Comparison of ENCODE assay signal across 11 mouse cellular contexts in the genomic region with DNA sequence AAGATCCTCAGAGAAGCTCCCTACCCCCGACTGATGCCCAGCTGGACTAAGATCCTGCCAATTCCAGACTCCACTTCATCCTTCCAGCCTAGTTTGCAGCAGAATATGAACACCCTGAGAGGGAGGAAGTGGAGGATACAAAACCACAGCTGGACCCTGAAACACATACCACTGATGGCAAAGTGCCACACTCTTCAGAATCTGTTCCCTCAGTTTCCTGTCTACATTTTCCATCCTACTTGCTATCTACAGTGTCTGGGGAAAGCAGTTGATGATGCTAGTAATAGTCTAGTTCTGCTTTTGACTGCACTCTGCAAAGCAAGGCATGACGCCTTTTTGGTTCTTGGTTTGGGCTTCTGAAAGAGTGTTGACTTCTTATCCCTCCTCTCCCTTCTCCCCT. TPM values are rescaled to one million over a fixed set of nuclear protein-coding genes. Genes with fewer than 3 reads are reported as not detected.
DNase-seq lines count a peak whose midpoint lies in the region; ATAC-seq and TF ChIP-seq lines count a peak whose summit lies in the region.
"Had no signal": no experiment of that assay in that cellular context is flagged by ENCODE, and none has a peak within 500 bp of the region (broad histone marks: within the 10 kb centered on the region; RNA-seq: fewer than 3 reads in every experiment).

No protein-coding gene starts in this region.

- no peak for TF ChIP-seq EP300 in heart, adult 2 months (IDR thresholded peaks at IDR 0.05; ENCODE audit: insufficient read depth, low read depth, low read length)

- peak; percentile 95 for DNase-seq in heart, adult 11 months
- no peak for DNase-seq in heart, adult 2 months
- peak; percentile 46 to 50 for DNase-seq in spleen, postnatal 36 days (ENCODE audit: low spot score in 2 of 2)
- no peak for DNase-seq in spleen, postnatal 4 days (ENCODE audit: low spot score in 2 of 2)
- no peak for DNase-seq in cerebellum, postnatal 4 days (ENCODE audit: low spot score in 2 of 2)
- DNase-seq: gastrocnemius, adult 2 months; kidney, postnatal 36 days; right cerebral cortex, postnatal 14 days had no signal

- H3K4me3 ChIP-seq in heart, adult 2 months = no peak overlapping the region
- H3K4me3 ChIP-seq in limb, embryonic 15.5 days = no peak overlapping the region
- H3K4me3 ChIP-seq in small intestine, adult 2 months (ENCODE audit: low read depth, low read length) = no peak overlapping the region
- H3K4me3 ChIP-seq in midbrain, embryonic 15.5 days = no peak overlapping the region
- H3K4me3 ChIP-seq: gastrocnemius, adult 2 months had no signal

- H3K4me2 ChIP-seq in limb, embryonic 15.5 days = no peak overlapping the region
- H3K4me2 ChIP-seq in midbrain, embryonic 15.5 days = no peak overlapping the region

- H3K36me3 ChIP-seq in heart, adult 2 months (ENCODE audit: control insufficient read depth, insufficient read depth, low read length) = no peaks in the 10 kb centered on the region
- no peaks in the 10 kb centered on the region for H3K36me3 ChIP-seq in limb, embryonic 15.5 days
- H3K36me3 ChIP-seq in small intestine, adult 2 months (ENCODE audit: control insufficient read depth, insufficient read depth, low read length) = no peaks in the 10 kb centered on the region
- H3K36me3 ChIP-seq in midbrain, embryonic 15.5 days (replicated peaks) = no peaks in the 10 kb centered on the region

- H3K27ac ChIP-seq in heart, adult 2 months = no peak overlapping the region
- peak overlapping the region; percentile 8; the same call in 1 of the 2 replicates for H3K27ac ChIP-seq in limb, embryonic 15.5 days
- H3K27ac ChIP-seq in small intestine, adult 2 months (ENCODE audit: insufficient read depth, low read depth, low read length) = peak overlapping the region; percentile 81
- H3K27ac ChIP-seq in midbrain, embryonic 15.5 days = no peak overlapping the region
- H3K27ac ChIP-seq: gastrocnemius, adult 2 months had no signal

- no peaks in the 10 kb centered on the region for H3K79me2 ChIP-seq in heart, adult 2 months (replicated peaks; ENCODE audit: control insufficient read depth, insufficient read depth, low read length)

- peaks cover 1% of the 10 kb centered on the region; the same call in 1 of the 2 replicates for H3K4me1 ChIP-seq in heart, adult 2 months (ENCODE audit: control insufficient read depth, insufficient read depth, low read length)
- no peaks in the 10 kb centered on the region; the same call in 1 of the 2 replicates for H3K4me1 ChIP-seq in limb, embryonic 15.5 days
- peaks cover 4% of the 10 kb centered on the region; the same call in 1 of the 2 replicates for H3K4me1 ChIP-seq in small intestine, adult 2 months (ENCODE audit: control insufficient read depth, insufficient read depth, insufficient read length, low read length)
- no peaks in the 10 kb centered on the region for H3K4me1 ChIP-seq in midbrain, embryonic 15.5 days

- H3K9me3 ChIP-seq in limb, embryonic 15.5 days = no peaks in the 10 kb centered on the region
- no peaks in the 10 kb centered on the region for H3K9me3 ChIP-seq in midbrain, embryonic 15.5 days

- H3K27me3 ChIP-seq in heart, adult 2 months (ENCODE audit: control insufficient read depth, insufficient read depth, low read length) = no peaks in the 10 kb centered on the region
- no peaks in the 10 kb centered on the region for H3K27me3 ChIP-seq in limb, embryonic 15.5 days
- H3K27me3 ChIP-seq in small intestine, adult 2 months (ENCODE audit: control insufficient read depth, insufficient read depth, low read length) = no peaks in the 10 kb centered on the region
- H3K27me3 ChIP-seq in midbrain, embryonic 15.5 days (replicated peaks) = no peaks in the 10 kb centered on the region

- TF ChIP-seq POLR2A in heart, adult 2 months (IDR thresholded peaks at IDR 0.05; ENCODE audit: insufficient read depth, low read depth, low read length) = no peak
- TF ChIP-seq POLR2A in small intestine, adult 2 months (IDR thresholded peaks at IDR 0.05; ENCODE audit: low read depth, low read length) = no peak

- WGBS in heart, adult 2 months = 42% methylated on average over 2 of the region's 2 CpGs
- 70% methylated on average over 2 of the region's 2 CpGs for whole genome bisulfite sequencing in limb, embryonic 15.5 days
- WGBS in small intestine, adult 2 months = 62% methylated on average over 2 of the region's 2 CpGs
- 80% methylated on average over 2 of the region's 2 CpGs for WGBS in midbrain, embryonic 15.5 days

- ATAC-seq in limb, embryonic 15.5 days (ENCODE audit: insufficient number of reproducible peaks, low FRiP score, low TSS enrichment, low read depth) = no peak
- no peak for ATAC-seq in midbrain, embryonic 15.5 days (replicated peaks)

- no peak for TF ChIP-seq CTCF in heart, adult 2 months (IDR thresholded peaks at IDR 0.05)
- no peak for TF ChIP-seq CTCF in small intestine, adult 2 months (IDR thresholded peaks at IDR 0.05; ENCODE audit: extremely low read depth, insufficient read length, insufficient replicate concordance, low read depth, low read length)

- H3K9ac ChIP-seq in heart, adult 2 months (ENCODE audit: low read depth, low read length) = no peak overlapping the region
- no peak overlapping the region for H3K9ac ChIP-seq in limb, embryonic 15.5 days
- no peak overlapping the region for H3K9ac ChIP-seq in midbrain, embryonic 15.5 days

- intact Hi-C loops in heart, adult 2 months (cut with DNase I) = no loop called here

RNA-seq across cellular contexts. Expression of gene Ccr1, which starts 27.2 kb away (rescaled TPM):
- total RNA-seq in heart, adult 2 months (2021) = under 1 TPM; 0.48 to 0.89 TPM
- polyA plus RNA-seq in heart, adult 2 months (2012; rRNA removed) = 0.96 and 1.8 TPM in 2 replicates
- polyA plus RNA-seq in limb, embryonic 15.5 days (2015; fragmentation: Nextera tagmentation; extraction: Ambion mirVana) = 4.2 and 5.8 TPM in 2 replicates
- polyA plus RNA-seq in small intestine, adult 2 months (2012; rRNA removed) = 1.2 and 1.3 TPM in 2 replicates
- 0.84 and 1.0 TPM in 2 replicates for polyA plus RNA-seq in midbrain, embryonic 15.5 days (2015; fragmentation: Nextera tagmentation; extraction: Ambion mirVana)

RNA-seq across cellular contexts. Expression of gene Ccr1l1, which starts 36.9 kb away (rescaled TPM):
- total RNA-seq in heart, adult 2 months (2021) = not detected
- polyA plus RNA-seq in heart, adult 2 months (2012; rRNA removed) = not detected in 2 replicates
- not detected in 2 replicates for polyA plus RNA-seq in limb, embryonic 15.5 days (2015; fragmentation: Nextera tagmentation; extraction: Ambion mirVana)
- not detected in 2 replicates for polyA plus RNA-seq in small intestine, adult 2 months (2012; rRNA removed)
- not detected in 2 replicates for polyA plus RNA-seq in midbrain, embryonic 15.5 days (2015; fragmentation: Nextera tagmentation; extraction: Ambion mirVana)
- total RNA-seq: gastrocnemius, adult 2 months had no signal

Comparison
In these comparisons a context has a peak if more than half of its experiments do, and no peak if none do; other contexts are left out.
1. DNase-seq: peak in heart, adult 11 months (single experiment) and spleen, postnatal 36 days (2 of 2); none in heart, adult 2 months (0 of 2), spleen, postnatal 4 days (0 of 2) and cerebellum, postnatal 4 days (0 of 2).
2. H3K27ac ChIP-seq: peak in limb, embryonic 15.5 days (single experiment) and small intestine, adult 2 months (single experiment); none in heart, adult 2 months (single experiment) and midbrain, embryonic 15.5 days (single experiment).